Mouse (Mus musculus) C2C12 (cell line): ENCODE measurements at regions not wholly inside any gene's neighbourhood (a gene's known extent, or its start where the extent isn't known, plus 50 kb on each side); places are given as distances from the start of the nearest gene placed in this dataset.

ENCODE experiments used
- CTCF ChIP-seq: IDR thresholded peaks from one replicate; pipeline ENCODE4 v1.5.1; 2011; ENCODE audit not compliant: control insufficient read depth, insufficient read depth, insufficient read length
- MAX ChIP-seq: IDR thresholded peaks from one replicate; pipeline ENCODE4 v1.6.1; 2011; ENCODE audit warnings: mild to moderate bottlenecking, control low read depth

GRCm38 (mm10) chr12:16041129-16041528, 224.4 kb upstream of the Trib2 start:
- TF ChIP-seq CTCF (no peak), MAX (no peak)
